Mouse (Mus musculus) skeletal muscle tissue, adult 2 months (tissue): ENCODE data around the gene Gm8126.
"Not testable (repeated sequence)": the region's sequence is repeated elsewhere in the genome, so short reads cannot be mapped to it uniquely, and the experiment has no call there.

Source experiments
- DNase-seq: peaks from one replicate; pipeline ENCODE4 v3.0.0-alpha.2; 2012; ENCODE audit warnings: low read depth, low spot score

The Gm8126 gene

GRCm38 (mm10) chr14:43258349-43258748, at the start of gene Gm8126:
Gene Gm8126, plus strand, starts transcription at chr14:43258649.
- not testable (repeated sequence) for DNase-seq

GRCm38 (mm10) chr14:43235204-43235603, 23.2 kb upstream of the Gm8126 start, which contains the start of gene Gm8122:
Gene Gm8122, minus strand, starts transcription at chr14:43235304.
- DNase-seq, result not testable (repeated sequence)

GRCm38 (mm10) chr14:43237769-43238168, 20.7 kb upstream of the Gm8126 start:
- DNase-seq, result not testable (repeated sequence)

- DNase-seq, result not testable (repeated sequence)
These were observed 8.8 kb upstream of the Gm8126 start for GRCm38 (mm10) chr14:43249611-43250170.

- DNase-seq, result not testable (repeated sequence)
These were observed 7.7 kb upstream of the Gm8126 start for GRCm38 (mm10) chr14:43250549-43251253.

- not testable (repeated sequence) for DNase-seq
These were observed 1.9 kb upstream of the Gm8126 start for GRCm38 (mm10) chr14:43256511-43256910.

- not testable (repeated sequence) for DNase-seq
These were observed 5.0 kb downstream of the Gm8126 start for GRCm38 (mm10) chr14:43263421-43263820.

GRCm38 (mm10) chr14:43268521-43269084, 10.2 kb downstream of the Gm8126 start:
- not testable (repeated sequence) for DNase-seq

- not testable (repeated sequence) for DNase-seq
These were observed 10.8 kb downstream of the Gm8126 start for GRCm38 (mm10) chr14:43269211-43269610.

- not testable (repeated sequence) for DNase-seq
These were observed 14.7 kb downstream of the Gm8126 start for GRCm38 (mm10) chr14:43273161-43273560.

GRCm38 (mm10) chr14:43274986-43275511, 16.6 kb downstream of the Gm8126 start, which contains the start of gene Gm9732:
Gene Gm9732, plus strand, starts transcription at chr14:43275036.
- DNase-seq, result not testable (repeated sequence)

GRCm38 (mm10) chr14:43275752-43276151, 17.3 kb downstream of the Gm8126 start:
- DNase-seq, result not testable (repeated sequence)

- DNase-seq, result not testable (repeated sequence)
These were observed 19.0 kb downstream of the Gm8126 start for GRCm38 (mm10) chr14:43277468-43277867.

GRCm38 (mm10) chr14:43278146-43278545, 19.7 kb downstream of the Gm8126 start:
- DNase-seq, result not testable (repeated sequence)

- not testable (repeated sequence) for DNase-seq
These were observed 20.2 kb downstream of the Gm8126 start for GRCm38 (mm10) chr14:43278681-43279080.

GRCm38 (mm10) chr14:43293503-43293902, 35.1 kb downstream of the Gm8126 start, which contains the start of gene Gm8127:
Gene Gm8127, minus strand, starts transcription at chr14:43293832.
- DNase-seq, result not testable (repeated sequence)
